ENCODE assay signal across 8 mouse cellular contexts in the genomic region with DNA sequence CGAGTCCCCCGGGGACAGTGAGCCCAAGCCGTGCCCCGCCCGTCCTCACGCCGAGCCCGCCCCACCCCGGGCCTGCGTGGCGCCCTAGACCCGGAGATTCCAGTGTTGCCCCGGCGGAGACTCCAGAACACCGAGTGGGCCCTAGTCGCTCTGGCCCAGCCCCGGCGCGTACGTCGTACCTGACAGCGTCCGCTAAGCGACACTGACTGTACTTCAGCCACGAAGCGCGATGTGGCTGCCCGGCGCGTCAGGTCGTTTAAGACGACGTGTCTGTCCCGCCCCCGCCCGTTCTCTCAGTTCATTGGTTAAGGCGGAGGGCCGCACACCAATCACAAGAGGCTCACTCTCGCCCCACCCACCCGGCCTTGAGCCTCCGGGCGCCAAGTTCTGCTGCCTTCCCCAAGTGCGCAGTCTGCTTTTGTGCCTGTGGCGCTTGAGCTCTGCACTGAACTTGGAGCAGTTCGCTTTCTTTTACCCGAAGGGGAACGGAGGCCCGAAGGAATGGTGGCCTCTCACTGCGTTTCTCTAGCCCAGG. TPM values are rescaled to one million over a fixed set of nuclear protein-coding genes. Genes with fewer than 3 reads are reported as not detected.
DNase-seq lines count a peak whose midpoint lies in the region; ATAC-seq and TF ChIP-seq lines count a peak whose summit lies in the region.

TSS of gene Oat (minus strand) at position 283 of the 535 bp plus-strand sequence.

- H3K4me2 ChIP-seq in embryonic facial prominence, embryonic 13.5 days, result peak within 1 kb of the TSS; percentile 61
- peak within 1 kb of the TSS; percentile 69 for H3K4me2 ChIP-seq in limb, embryonic 12.5 days
- H3K4me2 ChIP-seq in midbrain, embryonic 15.5 days, result peak within 1 kb of the TSS; percentile 82

- peak within 1 kb of the TSS; percentile 81 for H3K9ac ChIP-seq in embryonic facial prominence, embryonic 13.5 days
- peak within 1 kb of the TSS; percentile 85 for H3K9ac ChIP-seq in limb, embryonic 12.5 days (replicated peaks)
- H3K9ac ChIP-seq in midbrain, embryonic 15.5 days, result peak within 1 kb of the TSS; percentile 59

- H3K36me3 ChIP-seq in embryonic facial prominence, embryonic 13.5 days, result no peaks in the 10 kb centered on the region
- H3K36me3 ChIP-seq in kidney, adult 2 months (ENCODE audit: control insufficient read depth, insufficient read depth, low read length), result no peaks in the 10 kb centered on the region
- H3K36me3 ChIP-seq in limb, embryonic 12.5 days, result no peaks in the 10 kb centered on the region
- H3K36me3 ChIP-seq in midbrain, embryonic 15.5 days (replicated peaks), result no peaks in the 10 kb centered on the region
- no peaks in the 10 kb centered on the region for H3K36me3 ChIP-seq in spleen, adult 2 months (ENCODE audit: control insufficient read depth, insufficient read depth, low read length)

- peaks cover 8% of the 10 kb centered on the region for H3K27me3 ChIP-seq in embryonic facial prominence, embryonic 13.5 days
- no peaks in the 10 kb centered on the region; the same call in 1 of the 2 replicates for H3K27me3 ChIP-seq in kidney, adult 2 months (replicated peaks; ENCODE audit: control insufficient read depth, insufficient read depth, low read length)
- no peaks in the 10 kb centered on the region for H3K27me3 ChIP-seq in limb, embryonic 12.5 days
- H3K27me3 ChIP-seq in midbrain, embryonic 15.5 days (replicated peaks), result no peaks in the 10 kb centered on the region
- H3K27me3 ChIP-seq in spleen, adult 2 months (ENCODE audit: control insufficient read depth, insufficient read depth, low read length), result no peaks in the 10 kb centered on the region

- no peak for TF ChIP-seq CTCF in kidney, adult 2 months (conservative IDR thresholded peaks at IDR 0.05; ENCODE audit: insufficient read depth, insufficient read length, low read depth, low read length)
- TF ChIP-seq CTCF in spleen, adult 2 months (IDR thresholded peaks at IDR 0.05; ENCODE audit: extremely low read depth, insufficient read depth, insufficient read length, insufficient replicate concordance), result no peak

- H3K27ac ChIP-seq in embryonic facial prominence, embryonic 13.5 days, result peak within 1 kb of the TSS; percentile 94
- H3K27ac ChIP-seq in kidney, adult 2 months (ENCODE audit: insufficient read depth, low read depth, low read length), result peak within 1 kb of the TSS; percentile 84
- H3K27ac ChIP-seq in limb, embryonic 12.5 days, result peak within 1 kb of the TSS; percentile 95
- H3K27ac ChIP-seq in midbrain, embryonic 15.5 days, result peak within 1 kb of the TSS; percentile 84
- peak within 1 kb of the TSS; percentile 89 for H3K27ac ChIP-seq in spleen, adult 2 months (ENCODE audit: insufficient read depth, low read length)

- H3K4me3 ChIP-seq in embryonic facial prominence, embryonic 13.5 days, result peak within 1 kb of the TSS; percentile 70
- peak within 1 kb of the TSS; percentile 79 for H3K4me3 ChIP-seq in kidney, adult 2 months (ENCODE audit: insufficient read depth, low read depth, low read length)
- H3K4me3 ChIP-seq in limb, embryonic 12.5 days (replicated peaks), result peak within 1 kb of the TSS; percentile 73
- peak within 1 kb of the TSS; percentile 83 for H3K4me3 ChIP-seq in midbrain, embryonic 15.5 days
- peak within 1 kb of the TSS; percentile 76 for H3K4me3 ChIP-seq in spleen, adult 2 months (ENCODE audit: extremely low read depth, insufficient read depth, insufficient read length)

- H3K4me1 ChIP-seq in embryonic facial prominence, embryonic 13.5 days, result peaks cover 29% of the 10 kb centered on the region
- peaks cover 13% of the 10 kb centered on the region for H3K4me1 ChIP-seq in kidney, adult 2 months (ENCODE audit: control insufficient read depth, insufficient read depth, low read length)
- H3K4me1 ChIP-seq in limb, embryonic 12.5 days (replicated peaks), result peaks cover 26% of the 10 kb centered on the region
- peaks cover 11% of the 10 kb centered on the region for H3K4me1 ChIP-seq in midbrain, embryonic 15.5 days
- no peaks in the 10 kb centered on the region; the same call in 1 of the 2 replicates for H3K4me1 ChIP-seq in spleen, adult 2 months (ENCODE audit: control insufficient read depth, insufficient read depth, insufficient read length)

- DNase-seq in 3134 (ENCODE audit: extremely low read depth, insufficient read length, low spot score), result peak; percentile 95
- peak; percentile 95 to 96 for DNase-seq in adrenal gland, postnatal 36 days
- DNase-seq in heart, adult 18-20 months, result peak; percentile 95 to 97
- peak; percentile 97 for DNase-seq in kidney, adult 2 months
- DNase-seq in spleen, adult 2 months (ENCODE audit: low read depth in 1 of 2, low spot score in 2 of 2), result peak; percentile 92 to 93

- peak; percentile 94 for ATAC-seq in embryonic facial prominence, embryonic 13.5 days (ENCODE audit: insufficient number of reproducible peaks, insufficient read depth, low FRiP score, low TSS enrichment, low read depth)
- peak; percentile 91 for ATAC-seq in limb, embryonic 12.5 days (ENCODE audit: insufficient number of reproducible peaks, insufficient read depth, low FRiP score, low TSS enrichment, low read depth)
- ATAC-seq in midbrain, embryonic 15.5 days (replicated peaks), result peak; percentile 98

- WGBS in embryonic facial prominence, embryonic 13.5 days, result under 1% methylated on average over 49 of the region's 49 CpGs
- under 1% methylated on average over 49 of the region's 49 CpGs for WGBS in kidney, adult 2 months
- under 1% methylated on average over 49 of the region's 49 CpGs for WGBS in limb, embryonic 12.5 days
- WGBS in midbrain, embryonic 15.5 days, result under 1% methylated on average over 48 of the region's 49 CpGs
- under 1% methylated on average over 49 of the region's 49 CpGs for WGBS in spleen, adult 2 months

- TF ChIP-seq POLR2A in kidney, adult 2 months (IDR thresholded peaks at IDR 0.05; ENCODE audit: low read depth, low read length), result peak; percentile 92
- TF ChIP-seq POLR2A in spleen, adult 2 months (IDR thresholded peaks at IDR 0.05; ENCODE audit: low read depth, low read length), result peak; percentile 91

- no peaks in the 10 kb centered on the region for H3K9me3 ChIP-seq in embryonic facial prominence, embryonic 13.5 days
- H3K9me3 ChIP-seq in limb, embryonic 12.5 days, result peaks cover 3% of the 10 kb centered on the region; the same call in 1 of the 2 replicates
- no peaks in the 10 kb centered on the region for H3K9me3 ChIP-seq in midbrain, embryonic 15.5 days

RNA-seq across cellular contexts. Expression of gene Oat, which starts in this region (rescaled TPM):
- total RNA-seq in adrenal gland, postnatal 36 days (2021), result 100 to 1,000 TPM; 130 to 141 TPM
- 175 and 200 TPM in 2 replicates for polyA plus RNA-seq in embryonic facial prominence, embryonic 13.5 days (2015; fragmentation: Nextera tagmentation; extraction: Ambion mirVana)
- total RNA-seq in heart, adult 18-20 months (2021), result 100 to 1,000 TPM; 174 to 186 TPM
- 399 and 457 TPM in 2 replicates for polyA plus RNA-seq in kidney, adult 2 months (2012; rRNA removed)
- polyA plus RNA-seq in limb, embryonic 12.5 days (2016; fragmentation: Nextera tagmentation; extraction: Ambion mirVana), result 138 and 144 TPM in 2 replicates
- polyA plus RNA-seq in midbrain, embryonic 15.5 days (2015; fragmentation: Nextera tagmentation; extraction: Ambion mirVana), result 78.6 and 85.1 TPM in 2 replicates
- 47.0 and 48.5 TPM in 2 replicates for polyA plus RNA-seq in spleen, adult 2 months (2012; rRNA removed)

Comparison
In these comparisons a context has a peak if more than half of its experiments do, and no peak if none do; other contexts are left out.
1. Peak in every context shown above with its lines: DNase-seq, ATAC-seq, H3K4me3 ChIP-seq and H3K27ac ChIP-seq.